Mouse (Mus musculus): ENCODE results near the gene Dyrk1b.

GRCm38 (mm10) chr7:28149841-28150240 lies 29.4 kb upstream of the Dyrk1b start:
- TF ChIP-seq EP300 (IDR thresholded peaks at IDR 0.05) (no peak), CTCF (IDR thresholded peaks at IDR 0.05) (no peak)

Data from lung, postnatal 0 days (tissue).